Mouse (Mus musculus) spleen, adult 18-20 months (tissue): ENCODE results near the gene Tfcp2l1.

Experiments
- DNase-seq, 2 experiments: peaks; one replicate each; pipeline ENCODE4 v3.0.0; 2022; ENCODE audit warnings: mixed read lengths in 2 of 2

The Tfcp2l1 gene

DNA sequence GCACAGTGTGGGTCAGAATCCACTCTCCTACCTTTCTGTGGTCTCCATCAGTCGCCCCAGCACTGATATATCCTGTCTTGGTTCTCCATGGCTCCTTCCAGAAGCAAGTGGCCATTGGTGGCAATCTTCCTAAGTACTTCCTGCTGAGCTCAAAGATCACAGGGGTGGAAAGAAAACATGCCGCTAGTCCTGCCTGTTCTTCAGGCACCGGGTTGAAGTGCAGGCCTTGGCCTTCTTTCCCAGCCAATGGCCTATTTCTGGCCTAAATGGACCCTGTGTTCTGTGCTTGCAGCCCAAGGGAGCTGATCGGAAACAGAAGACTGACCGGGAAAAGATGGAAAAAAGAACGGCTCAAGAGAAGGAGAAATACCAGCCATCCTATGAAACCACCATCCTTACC lies 31.0 kb downstream of the Tfcp2l1 start:
- no peak for DNase-seq

GRCm38 (mm10) chr1:118660880-118661465 lies 33.2 kb downstream of the Tfcp2l1 start:
- DNase-seq: no peak

- DNase-seq: no peak
Measured at GRCm38 (mm10) chr1:118663062-118663461, 35.3 kb downstream of the Tfcp2l1 start.

DNA sequence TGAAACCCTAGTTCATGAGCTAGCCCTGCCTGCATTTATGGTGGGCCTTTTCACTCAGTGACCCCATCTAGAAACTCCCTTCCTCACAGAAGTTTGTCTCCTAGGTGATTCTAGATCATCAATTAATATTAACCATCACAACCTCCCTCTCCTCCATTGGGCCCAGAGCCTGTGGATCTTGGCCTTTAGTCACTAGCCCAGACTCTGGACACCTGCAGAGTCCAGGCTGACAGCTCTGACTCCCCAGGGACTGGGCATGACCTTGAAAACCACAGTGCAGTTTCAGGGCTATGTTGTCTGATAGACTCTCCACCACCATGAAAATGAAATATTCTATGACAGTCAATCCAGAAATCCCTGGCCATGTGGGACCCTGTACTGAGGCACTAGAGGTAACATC lies 39.8 kb downstream of the Tfcp2l1 start:
- DNase-seq: no peak

- no peak for DNase-seq
Measured at GRCm38 (mm10) chr1:118672196-118672595, 44.5 kb downstream of the Tfcp2l1 start.

DNA sequence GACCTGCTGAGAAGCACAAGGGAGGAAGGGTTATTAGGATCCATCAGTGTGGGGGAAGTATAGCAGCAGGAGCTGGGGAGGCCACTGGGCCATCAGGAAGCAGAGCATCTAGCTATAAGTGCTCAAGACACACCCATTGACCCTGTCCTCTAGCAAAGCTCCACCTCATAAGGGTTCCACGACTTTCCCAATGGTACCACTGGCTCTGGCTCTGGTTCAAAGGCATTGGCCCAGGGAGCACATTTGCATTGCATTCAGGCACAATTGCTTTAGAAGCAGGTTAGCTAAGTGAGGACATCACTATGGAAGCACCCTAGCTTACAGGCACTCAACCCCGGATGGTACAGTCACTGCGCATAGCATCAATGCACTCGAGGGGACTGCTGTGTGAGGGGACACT lies 46.4 kb downstream of the Tfcp2l1 start:
- no peak for DNase-seq

DNA sequence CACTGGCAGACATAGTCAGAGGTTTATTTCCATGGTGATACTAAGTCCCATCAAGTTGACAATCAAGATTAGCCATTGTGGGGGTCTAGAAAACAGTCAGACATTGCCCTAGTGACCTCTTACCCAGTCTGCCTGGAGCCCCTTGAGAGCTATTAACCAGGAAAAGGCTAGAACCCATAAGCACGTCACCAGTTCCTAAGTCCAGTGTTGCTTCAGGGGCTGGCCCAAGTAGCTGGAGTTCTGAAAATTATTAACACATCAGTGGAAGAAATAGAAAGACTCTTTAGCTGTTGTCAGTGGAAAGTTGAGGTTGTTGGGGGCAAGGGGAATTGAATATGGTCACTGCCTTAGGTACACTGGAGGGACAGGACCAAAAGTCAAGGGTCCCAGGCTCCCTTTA lies 54.2 kb downstream of the Tfcp2l1 start:
- no peak for DNase-seq

GRCm38 (mm10) chr1:118683686-118684085 lies 55.9 kb downstream of the Tfcp2l1 start:
- no peak for DNase-seq

DNA sequence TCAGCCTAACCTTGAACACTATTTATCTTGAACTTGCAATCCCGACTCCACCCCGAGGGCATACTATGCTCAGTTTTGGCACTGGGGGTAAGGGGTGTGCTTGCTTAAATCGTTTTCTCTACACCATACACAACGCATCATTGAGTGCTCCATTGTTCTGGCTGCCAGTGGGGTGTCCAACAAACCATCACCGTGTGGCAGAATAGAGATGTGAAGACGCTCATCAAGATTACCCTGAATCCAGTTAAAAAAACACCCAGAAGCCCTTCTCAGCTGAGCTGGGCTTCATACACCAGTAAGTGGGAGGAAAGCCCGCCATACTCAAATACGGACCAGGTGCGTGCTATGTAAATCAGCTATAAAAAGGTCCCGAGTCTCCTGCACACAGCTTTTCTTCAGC lies 60.0 kb downstream of the Tfcp2l1 start:
- DNase-seq: no peak

GRCm38 (mm10) chr1:118689830-118690229 lies 62.1 kb downstream of the Tfcp2l1 start:
- no peak for DNase-seq

DNA sequence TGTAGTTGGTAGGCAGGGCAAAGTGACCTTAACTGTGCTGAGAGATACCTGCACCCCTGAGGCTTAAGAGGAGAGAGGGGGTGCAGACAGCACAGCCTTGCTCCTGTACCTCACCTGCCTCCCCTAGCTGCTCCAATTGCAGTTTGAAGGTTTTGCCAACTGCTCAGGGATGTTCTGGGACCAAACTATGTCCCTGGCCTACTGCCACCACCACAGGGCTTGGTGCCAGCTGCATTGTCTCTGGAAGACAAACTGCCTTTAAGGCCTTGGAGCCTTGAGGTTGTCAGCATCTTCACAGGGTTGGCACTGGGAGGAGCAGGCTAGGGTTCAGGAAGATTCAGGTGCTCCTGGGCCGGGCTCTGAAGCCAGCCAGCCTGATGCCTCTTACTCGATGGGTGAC lies 66.7 kb downstream of the Tfcp2l1 start:
- no peak for DNase-seq

DNA sequence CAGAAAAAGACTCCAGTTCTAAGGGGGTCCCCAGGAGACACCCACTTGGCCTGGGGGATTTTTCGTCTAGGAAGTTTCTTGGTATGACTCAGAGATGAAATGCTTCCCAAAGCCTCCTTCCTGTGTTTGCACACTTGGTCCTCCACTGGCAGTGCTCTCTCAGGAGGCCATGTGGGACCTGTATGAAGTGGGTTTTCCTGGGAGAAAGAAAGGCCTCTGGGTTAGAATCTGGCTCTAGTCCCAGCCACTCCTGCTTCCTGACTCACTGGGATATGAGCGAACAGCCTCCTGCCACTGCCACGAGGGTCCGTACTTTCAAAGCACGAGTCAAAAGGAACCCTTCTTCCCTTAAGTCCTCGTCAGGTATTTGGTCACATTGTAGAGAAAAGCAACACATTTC lies 70.2 kb downstream of the Tfcp2l1 start:
- DNase-seq: no peak

GRCm38 (mm10) chr1:118699118-118699890 lies 71.6 kb downstream of the Tfcp2l1 start:
- no peak for DNase-seq

GRCm38 (mm10) chr1:118699961-118700360 lies 72.2 kb downstream of the Tfcp2l1 start:
- DNase-seq: no peak

DNA sequence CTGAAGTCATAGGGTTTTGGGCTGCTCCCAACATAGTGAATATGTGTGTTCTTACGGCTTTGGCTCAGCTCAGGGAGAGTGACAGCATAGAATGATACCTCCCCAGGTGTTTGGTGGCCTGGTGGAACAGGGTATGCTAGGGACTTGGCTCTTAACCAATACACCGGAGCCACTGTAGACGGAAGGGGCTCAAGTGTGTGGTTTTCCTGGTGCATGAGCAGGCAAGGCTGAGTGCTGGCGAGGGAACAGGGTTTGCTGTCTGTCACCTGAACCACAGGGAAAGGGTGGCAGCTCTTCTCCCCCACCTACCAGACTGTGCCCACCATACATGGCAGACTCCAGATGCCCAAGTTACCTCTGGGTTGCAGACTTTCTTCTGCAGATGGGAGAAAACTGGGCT lies 83.9 kb downstream of the Tfcp2l1 start:
- DNase-seq: no peak

GRCm38 (mm10) chr1:118716225-118716624 lies 88.5 kb downstream of the Tfcp2l1 start:
- DNase-seq: no peak

- no peak for DNase-seq
Measured at GRCm38 (mm10) chr1:118718055-118718454, 90.3 kb downstream of the Tfcp2l1 start.

- no peak for DNase-seq
Measured at GRCm38 (mm10) chr1:118719699-118720098, 92.0 kb downstream of the Tfcp2l1 start.

DNA sequence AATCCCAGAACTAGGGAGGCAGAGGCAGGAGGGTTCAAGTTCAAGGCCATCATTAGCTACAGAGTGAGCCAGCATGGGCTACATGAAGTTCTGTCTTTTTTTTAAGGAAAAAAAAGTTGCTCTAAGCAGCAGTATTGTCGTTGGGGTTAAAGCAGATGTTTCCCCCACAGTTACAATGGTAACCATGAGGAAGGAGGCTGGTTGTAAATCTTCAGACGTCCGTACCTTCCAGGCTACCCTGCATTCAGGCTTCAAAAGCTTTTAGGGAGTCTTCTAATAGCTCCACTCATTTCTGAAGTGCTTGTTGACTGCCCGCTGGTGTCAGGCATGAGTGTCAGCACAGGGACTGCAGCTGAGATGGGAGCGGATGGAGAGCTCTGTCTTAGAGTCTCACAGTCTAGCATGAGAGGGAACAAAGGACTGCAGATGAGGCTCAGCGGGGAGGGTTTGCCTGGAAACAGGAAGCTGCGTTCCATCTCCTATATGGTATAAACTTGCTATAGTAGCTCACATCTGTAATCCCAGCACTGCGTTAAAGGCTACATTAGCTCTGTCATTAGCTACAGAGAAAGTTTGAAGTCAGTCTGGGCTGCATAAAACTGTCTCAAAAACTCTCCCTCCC lies 92.8 kb downstream of the Tfcp2l1 start:
- no peak for DNase-seq

DNA sequence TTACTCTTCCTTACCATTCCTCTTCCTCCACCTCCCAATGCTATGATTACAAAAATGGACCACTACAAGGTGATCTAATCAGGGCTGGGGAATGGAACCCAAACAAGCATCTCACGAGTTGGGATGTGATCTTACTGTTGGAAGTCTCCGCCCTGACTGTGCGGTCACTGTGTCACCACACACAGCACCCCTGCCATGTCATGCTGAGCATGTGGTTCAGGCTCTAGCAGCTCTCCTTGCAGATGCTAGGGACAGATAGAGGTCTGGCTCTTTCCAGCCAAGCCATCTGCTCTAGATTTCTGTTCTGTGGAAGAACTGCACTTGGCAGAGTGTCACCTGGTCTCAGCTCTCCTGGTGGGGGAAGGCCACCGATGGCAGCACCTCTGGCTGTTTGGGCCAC lies 99.3 kb downstream of the Tfcp2l1 start:
- DNase-seq: no peak

DNA sequence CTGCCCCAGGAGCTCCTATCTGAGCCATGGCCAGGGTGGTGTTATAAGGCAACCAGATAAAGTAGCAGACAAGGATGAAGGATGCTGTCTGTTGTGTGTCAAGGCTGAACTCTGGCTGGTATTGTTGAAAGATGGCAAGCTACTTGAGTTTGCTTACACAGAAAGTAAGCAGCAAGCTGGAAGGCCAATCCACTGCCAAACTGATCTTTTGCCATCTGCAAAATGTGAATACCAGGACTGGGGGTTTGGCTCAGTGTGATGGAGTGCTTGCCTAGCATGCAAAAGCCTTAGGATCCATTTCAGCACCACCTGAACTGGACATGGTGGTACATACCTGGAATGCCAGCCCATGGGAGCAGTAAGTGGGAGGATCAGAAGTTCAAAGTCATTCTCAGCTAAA lies 101.1 kb downstream of the Tfcp2l1 start:
- no peak for DNase-seq
